Mouse (Mus musculus): ENCODE results near the gene Eloa. TPM values are rescaled to one million over a fixed set of nuclear protein-coding genes. Genes with fewer than 3 reads are reported as not detected.
A peak's percentile ranks its signal among the peaks of the same experiment; 100 is the strongest.

Eloa gene
- polyA plus RNA-seq, 1 experiment from 2014 or later: 21.5 TPM

DNA sequence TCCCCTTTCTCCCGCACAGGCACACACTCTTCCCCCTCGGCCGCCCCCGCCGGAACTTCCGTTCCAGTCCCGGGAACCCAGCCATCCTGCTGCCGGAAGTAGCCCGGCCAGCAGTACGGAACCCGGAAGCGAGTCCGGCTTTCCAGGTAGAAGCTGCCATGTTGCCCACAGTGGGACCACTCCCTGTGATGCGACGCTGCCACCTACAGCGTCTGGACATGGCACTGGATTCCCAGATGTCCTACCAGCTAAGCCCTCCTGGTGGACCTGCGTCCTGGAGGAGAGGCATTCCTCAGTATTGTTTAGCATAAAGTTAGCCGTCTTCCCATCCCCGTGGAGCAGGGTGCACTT, 49.0 kb downstream of the Eloa start, which contains the start of gene Lypla2:
TSS of gene Lypla2 (minus strand) at position 71 of the 351 bp plus-strand sequence.
- Histone ChIP-seq H3K27me3 (ENCODE audit: control insufficient read depth, insufficient read depth, low read length) (no peaks in the 10 kb centered on the region), H3K36me3 (ENCODE audit: control insufficient read depth, insufficient read depth, low read length) (peaks cover 21% of the 10 kb centered on the region), H3K4me2 (replicated peaks; ENCODE audit: low read depth) (peak within 1 kb of the TSS; percentile 93), H3K9ac (ENCODE audit: low read length) (peak within 1 kb of the TSS; percentile 89), H3K27ac (replicated peaks) (peak within 1 kb of the TSS; percentile 84), H3K4me3 (ENCODE audit: low read depth, low read length) (peak within 1 kb of the TSS; percentile 95), H3K9me3 (ENCODE audit: control insufficient read depth, low read length) (no peaks in the 10 kb centered on the region), H3K4me1 (replicated peaks; ENCODE audit: control insufficient read depth, insufficient read depth) (peaks cover 4% of the 10 kb centered on the region; the same call in 1 of the 2 replicates)
- DNase-seq (ENCODE audit: low spot score) (peak; percentile 91), ATAC-seq (ENCODE audit: low FRiP score, low TSS enrichment) (peak; percentile 72)
- whole genome bisulfite sequencing: under 1% methylated on average over 18 of the region's 19 CpGs
- TF ChIP-seq CTCF (IDR thresholded peaks at IDR 0.05; ENCODE audit: low read depth): no peak; the same call in none of the 2 replicates

DNA sequence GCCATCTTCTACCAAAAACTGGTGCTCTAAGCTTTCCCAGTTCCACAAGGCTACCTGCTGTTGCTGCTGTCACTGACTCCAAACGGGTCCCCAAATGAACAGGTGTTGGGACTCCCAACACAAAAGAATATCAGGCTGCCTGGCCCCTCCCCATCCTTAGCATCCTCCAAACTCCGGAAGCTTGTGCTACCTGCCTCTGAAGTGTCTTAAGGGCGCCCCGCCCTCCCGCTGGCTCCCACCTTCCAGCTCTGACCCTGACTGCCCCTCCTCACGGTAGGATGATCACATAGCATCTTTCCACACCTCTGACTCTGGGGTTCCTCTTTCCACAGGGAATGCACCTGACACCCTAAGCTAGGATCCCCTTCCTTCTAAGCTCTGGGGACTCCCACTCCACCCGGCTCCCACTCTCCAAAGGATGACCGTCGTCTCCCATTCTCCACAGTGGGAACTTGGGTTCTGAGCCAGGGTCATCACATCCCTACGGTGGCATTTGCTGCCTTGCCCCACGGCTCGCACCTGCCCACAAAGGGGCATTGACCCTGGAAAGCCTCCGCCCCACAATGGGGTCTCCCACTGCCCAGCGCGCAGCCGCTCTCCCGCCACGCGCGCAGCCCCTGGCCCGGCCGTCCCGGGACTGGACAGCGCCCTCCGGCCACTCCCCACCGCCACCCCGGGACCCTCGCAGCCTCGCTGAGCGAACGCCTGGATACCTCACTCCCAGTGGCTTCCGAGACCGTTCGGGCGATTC, 49.6 kb downstream of the Eloa start:
- H3K27ac ChIP-seq (replicated peaks): peak overlapping the region; percentile 84
- DNase-seq (ENCODE audit: low spot score): no peak
- TF ChIP-seq CTCF (IDR thresholded peaks at IDR 0.05; ENCODE audit: low read depth) (no peak), EP300 (optimal IDR thresholded peaks at IDR 0.05) (no peak)

GRCm38 (mm10) chr4:135970585-135970984, 51.0 kb downstream of the Eloa start:
- Histone ChIP-seq H3K9ac (ENCODE audit: low read length) (no peak overlapping the region), H3K4me2 (replicated peaks; ENCODE audit: low read depth) (no peak overlapping the region), H3K36me3 (ENCODE audit: control insufficient read depth, insufficient read depth, low read length) (peaks cover 22% of the 10 kb centered on the region), H3K27ac (replicated peaks) (no peak overlapping the region), H3K4me1 (replicated peaks; ENCODE audit: control insufficient read depth, insufficient read depth) (peaks cover 4% of the 10 kb centered on the region; the same call in 1 of the 2 replicates), H3K27me3 (ENCODE audit: control insufficient read depth, insufficient read depth, low read length) (no peaks in the 10 kb centered on the region), H3K4me3 (ENCODE audit: low read depth, low read length) (no peak overlapping the region), H3K9me3 (ENCODE audit: control insufficient read depth, low read length) (no peaks in the 10 kb centered on the region)
- DNase-seq (ENCODE audit: low spot score): no peak
- 87% methylated on average over 11 of the region's 11 CpGs for WGBS
- no peak for ATAC-seq (ENCODE audit: low FRiP score, low TSS enrichment)
- no peak for TF ChIP-seq CTCF (IDR thresholded peaks at IDR 0.05; ENCODE audit: low read depth)
- TF ChIP-seq EP300 (optimal IDR thresholded peaks at IDR 0.05): no peak

More for the DNA sequence above, 49.6 kb downstream of the Eloa start:
- ATAC-seq (ENCODE audit: low FRiP score, low TSS enrichment): peak; percentile 31
- WGBS: under 1% methylated on average over 32 of the region's 35 CpGs
- Histone ChIP-seq H3K9ac (ENCODE audit: low read length) (peak overlapping the region; percentile 89), H3K9me3 (ENCODE audit: control insufficient read depth, low read length) (no peaks in the 10 kb centered on the region), H3K4me3 (ENCODE audit: low read depth, low read length) (peak overlapping the region; percentile 95), H3K4me1 (replicated peaks; ENCODE audit: control insufficient read depth, insufficient read depth) (peaks cover 4% of the 10 kb centered on the region; the same call in 1 of the 2 replicates), H3K36me3 (ENCODE audit: control insufficient read depth, insufficient read depth, low read length) (peaks cover 23% of the 10 kb centered on the region), H3K4me2 (replicated peaks; ENCODE audit: low read depth) (peak overlapping the region; percentile 93), H3K27me3 (ENCODE audit: control insufficient read depth, insufficient read depth, low read length) (no peaks in the 10 kb centered on the region)

DNA sequence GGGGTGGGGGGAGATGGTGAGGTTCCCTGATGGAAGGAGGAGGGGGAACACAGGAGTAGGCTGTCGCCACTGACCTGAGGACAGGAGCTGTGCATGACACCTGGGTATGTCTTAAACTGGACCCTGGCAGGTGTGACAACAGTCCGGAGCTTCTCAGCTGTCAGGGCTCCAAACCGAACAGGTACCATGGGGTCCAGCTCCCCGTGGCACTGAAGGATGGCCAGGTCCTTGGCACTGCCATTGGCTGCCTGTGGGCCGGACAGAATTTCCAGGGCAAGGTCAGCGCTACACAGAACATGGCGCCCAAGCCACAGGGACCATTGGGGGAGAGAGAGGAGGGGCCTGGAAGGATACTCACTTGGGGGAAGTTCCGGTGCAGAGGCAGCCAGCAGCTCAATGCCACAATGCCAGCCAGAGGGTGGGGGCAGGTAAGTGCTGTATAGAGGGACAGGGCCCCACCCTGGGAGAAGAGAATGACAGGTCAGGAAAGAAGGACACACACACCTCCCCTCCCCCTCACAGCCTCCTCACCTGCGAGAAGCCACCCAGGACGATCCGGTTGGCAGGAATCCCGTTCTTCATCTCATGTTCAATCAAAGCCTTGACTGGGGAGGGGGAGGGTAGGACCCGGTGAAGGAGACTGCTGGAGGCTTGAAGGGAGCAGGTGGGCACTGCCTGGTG, 52.4 kb downstream of the Eloa start:
- Histone ChIP-seq H3K36me3 (ENCODE audit: control insufficient read depth, insufficient read depth, low read length) (peaks cover 21% of the 10 kb centered on the region), H3K9ac (ENCODE audit: low read length) (no peak overlapping the region), H3K9me3 (ENCODE audit: control insufficient read depth, low read length) (no peaks in the 10 kb centered on the region), H3K27ac (replicated peaks) (no peak overlapping the region), H3K27me3 (ENCODE audit: control insufficient read depth, insufficient read depth, low read length) (no peaks in the 10 kb centered on the region), H3K4me2 (replicated peaks; ENCODE audit: low read depth) (no peak overlapping the region), H3K4me3 (ENCODE audit: low read depth, low read length) (no peak overlapping the region), H3K4me1 (replicated peaks; ENCODE audit: control insufficient read depth, insufficient read depth) (peaks cover 4% of the 10 kb centered on the region; the same call in 1 of the 2 replicates)
- TF ChIP-seq CTCF (IDR thresholded peaks at IDR 0.05; ENCODE audit: low read depth) (no peak), EP300 (optimal IDR thresholded peaks at IDR 0.05) (no peak)
- no peak for DNase-seq (ENCODE audit: low spot score)
- WGBS: 80% methylated on average over 13 of the region's 13 CpGs
- ATAC-seq (ENCODE audit: low FRiP score, low TSS enrichment): no peak

GRCm38 (mm10) chr4:135968271-135968869, 53.2 kb downstream of the Eloa start:
- Histone ChIP-seq H3K9ac (ENCODE audit: low read length) (no peak overlapping the region), H3K4me2 (replicated peaks; ENCODE audit: low read depth) (no peak overlapping the region), H3K36me3 (ENCODE audit: control insufficient read depth, insufficient read depth, low read length) (peaks cover 21% of the 10 kb centered on the region), H3K27me3 (ENCODE audit: control insufficient read depth, insufficient read depth, low read length) (no peaks in the 10 kb centered on the region), H3K9me3 (ENCODE audit: control insufficient read depth, low read length) (no peaks in the 10 kb centered on the region), H3K27ac (replicated peaks) (no peak overlapping the region), H3K4me1 (replicated peaks; ENCODE audit: control insufficient read depth, insufficient read depth) (peaks cover 4% of the 10 kb centered on the region; the same call in 1 of the 2 replicates), H3K4me3 (ENCODE audit: low read depth, low read length) (no peak overlapping the region)
- WGBS: 58% methylated on average over 15 of the region's 19 CpGs
- DNase-seq (ENCODE audit: low spot score) (no peak), ATAC-seq (ENCODE audit: low FRiP score, low TSS enrichment) (no peak)
- no peak for TF ChIP-seq EP300 (optimal IDR thresholded peaks at IDR 0.05)
- no peak for TF ChIP-seq CTCF (IDR thresholded peaks at IDR 0.05; ENCODE audit: low read depth)
